Mouse (Mus musculus) ES-Bruce4 (cell line): Measurements from ENCODE around the gene Morc1.

Source experiments
- CTCF ChIP-seq: IDR thresholded peaks from one replicate; pipeline ENCODE4 v1.8.1; 2011; ENCODE audit warnings: low read depth, low read length
- EP300 ChIP-seq: IDR thresholded peaks from 2 replicates; pipeline ENCODE4 v1.6.1; 2011; ENCODE audit warnings: low read depth, low read length; ENCODE audit not compliant: insufficient read depth
- POLR2A ChIP-seq: IDR thresholded peaks from one replicate; pipeline ENCODE4 v1.8.1; 2011; ENCODE audit warnings: low read length; ENCODE audit not compliant: insufficient read depth

- TF ChIP-seq CTCF, result no peak
- TF ChIP-seq EP300, result no peak
- no peak for TF ChIP-seq POLR2A
Observed at GRCm38 (mm10) chr16:48474896-48475802, 44.1 kb downstream of the Morc1 start.
